In the genomic region with DNA sequence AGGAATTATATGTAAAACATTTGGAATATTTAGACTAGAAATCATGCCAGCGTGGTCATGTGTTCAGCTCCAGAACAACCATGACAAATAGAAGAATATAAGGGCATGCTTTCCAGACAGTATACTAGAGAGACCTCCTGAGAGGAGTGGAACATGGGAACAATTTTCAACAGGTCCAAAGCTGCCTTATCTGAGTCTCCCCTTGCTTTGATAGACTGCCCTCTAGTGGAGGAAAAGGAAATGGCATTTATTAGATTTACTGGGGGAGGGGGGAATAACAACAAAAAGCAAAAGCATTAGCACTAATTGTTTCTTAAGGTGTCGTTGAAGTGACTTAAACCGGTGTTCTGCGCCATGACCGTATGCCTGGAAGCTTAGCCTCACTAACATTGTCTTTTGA, we compare ENCODE assay signal across 9 mouse cellular contexts. TPM values are rescaled to one million over a fixed set of nuclear protein-coding genes. Genes with fewer than 3 reads are reported as not detected.
A peak's percentile ranks its signal among the peaks of the same experiment; 100 is the strongest.
DNase-seq lines count a peak whose midpoint lies in the region; ATAC-seq lines count a peak whose summit lies in the region.
"Had no signal": no experiment of that assay in that cellular context is flagged by ENCODE, and none has a peak within 500 bp of the region (broad histone marks: within the 10 kb centered on the region; RNA-seq: fewer than 3 reads in every experiment).

No protein-coding gene starts in this region.

- H3K27me3 ChIP-seq in hindbrain, embryonic 14.5 days (ENCODE audit: control insufficient read depth, insufficient read depth, low read length), result no peaks in the 10 kb centered on the region
- H3K27me3 ChIP-seq in hindbrain, embryonic 10.5 days (ENCODE audit: insufficient read depth, poor library complexity, severe bottlenecking), result no peaks in the 10 kb centered on the region
- H3K27me3 ChIP-seq: lung, embryonic 15.5 days had no signal

- no peak overlapping the region for H3K9ac ChIP-seq in hindbrain, embryonic 14.5 days
- H3K9ac ChIP-seq: lung, embryonic 15.5 days had no signal

- no peak overlapping the region for H3K27ac ChIP-seq in hindbrain, embryonic 14.5 days
- H3K27ac ChIP-seq in hindbrain, embryonic 10.5 days, result no peak overlapping the region

- H3K36me3 ChIP-seq in hindbrain, embryonic 14.5 days (replicated peaks; ENCODE audit: control insufficient read depth, insufficient read depth), result no peaks in the 10 kb centered on the region
- H3K36me3 ChIP-seq in hindbrain, embryonic 10.5 days, result no peaks in the 10 kb centered on the region
- H3K36me3 ChIP-seq: lung, embryonic 15.5 days had no signal

- no peaks in the 10 kb centered on the region for H3K9me3 ChIP-seq in hindbrain, embryonic 14.5 days (ENCODE audit: control insufficient read depth, low read length)
- no peaks in the 10 kb centered on the region for H3K9me3 ChIP-seq in hindbrain, embryonic 10.5 days
- H3K9me3 ChIP-seq: lung, embryonic 15.5 days had no signal

- DNase-seq in hindbrain, embryonic 14.5 days (ENCODE audit: low spot score), result peak; percentile 87
- no peak for DNase-seq in hindbrain, embryonic 10.5 days (ENCODE audit: low spot score)
- DNase-seq in thymus, postnatal 0 days (ENCODE audit: low spot score), result peak; percentile 45
- DNase-seq in thymus, postnatal 36 days, result no peak
- DNase-seq in c-Kit-positive CD71-positive TER-119-negative erythroid progenitor cells, embryonic 14.5 days (ENCODE audit: low read depth), result peak; percentile 63
- peak; percentile 18 for DNase-seq in large intestine, adult 2 months (ENCODE audit: low read depth, low spot score)
- peak; percentile 55 for DNase-seq in telencephalon, adult 2 months (ENCODE audit: low read depth, low spot score)
- DNase-seq in urinary bladder, postnatal 10 days (ENCODE audit: low spot score), result no peak

- no peak overlapping the region for H3K4me2 ChIP-seq in hindbrain, embryonic 14.5 days (replicated peaks)

- no peak for ATAC-seq in hindbrain, embryonic 14.5 days (ENCODE audit: low FRiP score)

- H3K4me1 ChIP-seq in hindbrain, embryonic 14.5 days (replicated peaks; ENCODE audit: control insufficient read depth, insufficient read depth, low read length), result peaks cover 16% of the 10 kb centered on the region; the same call in 1 of the 2 replicates
- H3K4me1 ChIP-seq in hindbrain, embryonic 10.5 days (replicated peaks), result peaks cover 36% of the 10 kb centered on the region

- no peak overlapping the region for H3K4me3 ChIP-seq in hindbrain, embryonic 14.5 days (replicated peaks; ENCODE audit: low read length)
- H3K4me3 ChIP-seq in hindbrain, embryonic 10.5 days, result no peak overlapping the region
- H3K4me3 ChIP-seq: lung, embryonic 15.5 days had no signal

- 31% methylated on average over 5 of the region's 5 CpGs for WGBS in hindbrain, embryonic 14.5 days
- 36% methylated on average over 5 of the region's 5 CpGs for WGBS in hindbrain, embryonic 10.5 days
- 24% methylated on average over 5 of the region's 5 CpGs for WGBS in large intestine, adult 2 months

RNA-seq across cellular contexts. Expression of gene Lrrn3, which starts 0.8 kb away (rescaled TPM):
- 102 and 121 TPM in 2 replicates for polyA plus RNA-seq in hindbrain, embryonic 14.5 days (2014; fragmentation: Nextera tagmentation; extraction: Ambion mirVana)
- polyA plus RNA-seq in hindbrain, embryonic 10.5 days (2016; fragmentation: Nextera tagmentation; extraction: Ambion mirVana), result 13.9 and 17.7 TPM in 2 replicates
- polyA plus RNA-seq in thymus, postnatal 0 days (2015; fragmentation: Nextera tagmentation; extraction: Ambion mirVana), result 0.51 and 0.55 TPM in 2 replicates
- polyA plus RNA-seq in large intestine, adult 2 months (2012; rRNA removed), result 0.07 and 0.21 TPM in 2 replicates

Comparison
In these comparisons a context has a peak if more than half of its experiments do, and no peak if none do; other contexts are left out.
1. DNase-seq: peak in hindbrain, embryonic 14.5 days (single experiment), thymus, postnatal 0 days (single experiment), c-Kit-positive CD71-positive TER-119-negative erythroid progenitor cells, embryonic 14.5 days (single experiment), large intestine, adult 2 months (single experiment) and telencephalon, adult 2 months (single experiment); none in hindbrain, embryonic 10.5 days (single experiment), thymus, postnatal 36 days (0 of 2) and urinary bladder, postnatal 10 days (single experiment).